Mouse (Mus musculus) gastrocnemius, postnatal 10 days (tissue): ENCODE results near the gene Arl4c. TPM values are rescaled to one million over a fixed set of nuclear protein-coding genes. Genes with fewer than 3 reads are reported as not detected.

ENCODE experiments used
- DNase-seq: peaks from one replicate; pipeline ENCODE4 v3.0.0; 2021; ENCODE audit warnings: mixed read lengths
- long read RNA-seq, 2 experiments: library from polyadenylated mRNA; stranded (forward); transcript quantifications; one replicate each; pipeline ENCODE4 v2.0.0; 2021
- total RNA-seq, 2 experiments: library from RNA; stranded (reverse); gene quantifications; 2 replicates each; pipeline ENCODE4 v1.2.3; 2021

The Arl4c gene
- 1 to 10 TPM; 4.4 to 6.3 TPM for total RNA-seq
- long read RNA-seq, experiment 1, partial matches to known transcripts = 0 of 4 reads
- long read RNA-seq, experiment 1, other reads (novel, unspliced or antisense) = 0 of 4 reads
- long read RNA-seq, experiment 2, partial matches to known transcripts = 0 of 4 reads
- long read RNA-seq, experiment 2, other reads (novel, unspliced or antisense) = 0 of 4 reads

- DNase-seq = peak; percentile 84
These were observed at the start of gene Arl4c for GRCm38 (mm10) chr1:88701870-88702661. Gene Arl4c (minus strand): TSS chr1:88702221.

- no peak for DNase-seq
These were observed 49.3 kb upstream of the Arl4c start for GRCm38 (mm10) chr1:88751332-88751731.

- DNase-seq = no peak
These were observed 48.6 kb upstream of the Arl4c start for GRCm38 (mm10) chr1:88750576-88750975.

DNA sequence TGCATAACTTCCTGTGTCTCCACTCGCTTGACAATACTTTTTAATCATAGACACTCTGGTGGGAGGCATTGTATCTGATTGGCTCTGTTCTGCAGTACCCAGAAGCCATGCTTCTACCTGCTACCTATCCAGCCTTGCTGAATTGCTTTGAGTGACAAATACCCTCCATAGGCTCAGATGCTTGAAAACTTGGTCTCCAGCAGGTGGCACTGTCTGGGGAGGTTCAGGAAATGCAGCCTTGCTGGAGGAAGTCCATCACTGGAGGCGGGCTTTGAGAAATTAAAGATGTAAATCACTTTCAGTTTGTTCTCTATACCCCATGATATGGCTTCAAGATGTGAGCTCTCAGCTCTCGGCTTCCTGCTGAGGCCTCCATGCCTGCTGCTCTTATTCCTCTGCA, 48.1 kb upstream of the Arl4c start:
- peak; percentile 30 for DNase-seq

DNA sequence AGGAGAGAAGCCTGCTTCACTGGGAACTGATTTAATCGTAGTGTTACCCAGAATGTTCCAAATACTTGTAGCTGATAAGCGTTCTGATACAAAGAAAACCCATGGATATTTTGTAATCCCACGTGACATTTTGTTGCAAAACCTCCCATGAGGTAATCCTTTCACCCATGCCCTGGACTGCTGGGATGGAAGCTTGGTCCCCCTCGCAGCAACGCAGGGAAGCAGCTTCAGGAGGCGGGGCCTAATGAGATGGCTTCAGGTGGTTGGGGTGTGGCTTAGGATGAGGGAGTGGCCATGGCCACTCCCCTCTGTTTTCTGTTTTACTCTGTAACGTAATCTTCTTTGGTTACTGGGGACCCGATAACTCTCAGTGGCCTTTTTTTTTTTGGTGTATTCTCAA, 47.1 kb upstream of the Arl4c start:
- DNase-seq = no peak

GRCm38 (mm10) chr1:88745256-88745655, 43.2 kb upstream of the Arl4c start:
- peak; percentile 63 for DNase-seq

DNA sequence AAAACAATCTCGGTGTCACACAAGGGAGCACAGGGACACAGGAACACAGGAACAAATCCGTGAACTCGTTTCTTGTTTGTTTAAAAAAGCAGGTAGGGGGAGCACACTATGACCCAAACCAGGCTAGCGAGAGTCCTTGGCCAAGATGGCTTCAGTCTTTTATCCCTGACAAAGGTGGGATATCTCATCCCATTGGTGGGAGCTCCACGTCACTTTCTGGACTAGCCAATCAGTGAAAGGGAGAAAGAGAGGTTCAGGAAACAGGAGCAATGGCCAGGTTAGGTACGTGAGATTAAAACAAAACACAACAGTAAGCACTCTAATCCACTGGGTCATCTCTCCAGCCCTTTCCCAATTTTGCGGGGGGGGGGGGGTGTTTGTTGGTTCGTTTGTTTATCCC, 42.2 kb upstream of the Arl4c start:
- DNase-seq = no peak

DNA sequence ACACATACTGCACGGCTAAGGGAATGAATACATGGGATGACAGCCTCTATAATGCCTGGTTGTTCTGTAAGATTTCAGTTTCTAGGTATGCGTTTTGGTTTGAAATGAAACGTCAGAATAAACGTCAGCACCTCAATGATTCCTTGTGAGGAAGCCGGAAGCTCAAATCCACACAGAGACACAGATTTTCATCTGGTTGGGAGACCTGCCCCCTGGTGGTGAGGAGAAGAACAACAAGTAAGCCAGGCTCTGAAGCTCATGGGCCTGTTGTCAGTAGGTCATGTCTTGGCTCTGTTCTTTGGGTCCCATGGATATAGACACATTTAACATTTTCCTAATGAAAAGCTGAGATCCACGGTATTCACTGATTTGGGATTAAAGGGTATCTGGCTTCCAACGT, 40.4 kb upstream of the Arl4c start:
- peak; percentile 53 for DNase-seq

GRCm38 (mm10) chr1:88739546-88739945, 37.5 kb upstream of the Arl4c start:
- DNase-seq = no peak

GRCm38 (mm10) chr1:88738931-88739330, 36.9 kb upstream of the Arl4c start:
- no peak for DNase-seq

DNA sequence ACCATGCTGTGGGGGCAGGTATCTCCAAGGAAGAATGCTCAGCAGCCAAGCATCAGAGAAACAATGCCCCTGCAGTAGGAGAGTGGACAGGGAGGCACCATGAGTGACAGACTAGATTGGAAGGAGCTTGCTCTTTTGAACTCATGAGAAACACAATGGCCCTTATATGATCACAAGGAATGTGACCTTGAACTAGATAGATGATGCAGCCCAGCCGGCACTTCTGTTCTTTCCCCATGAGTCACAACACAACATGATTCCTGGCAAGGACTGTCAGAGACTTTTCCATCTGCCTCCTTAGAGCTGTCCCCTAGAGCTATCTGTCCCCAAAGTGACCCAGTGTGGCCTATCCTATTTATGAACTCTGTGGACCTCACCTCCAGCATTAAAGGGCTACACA, 27.5 kb upstream of the Arl4c start:
- no peak for DNase-seq

DNA sequence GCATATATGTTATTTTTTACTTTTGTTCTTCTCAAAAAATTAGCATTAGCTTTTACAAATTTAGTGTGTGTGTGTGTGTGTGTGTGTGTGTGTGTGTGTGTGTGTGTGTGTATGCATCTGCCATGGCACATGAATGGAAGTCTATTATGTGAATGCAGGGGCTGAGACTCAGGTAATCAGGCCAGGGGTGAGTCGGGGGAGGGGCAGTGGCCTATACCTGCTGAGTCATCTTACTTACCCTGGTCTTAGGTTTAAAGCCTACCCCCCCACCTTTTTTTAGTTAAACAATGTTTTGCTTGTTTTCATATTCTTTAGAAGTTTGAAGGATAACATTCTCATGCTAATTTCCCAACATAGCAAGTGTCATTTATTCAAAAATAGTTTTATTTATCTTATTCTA, 25.3 kb upstream of the Arl4c start:
- DNase-seq = no peak

DNA sequence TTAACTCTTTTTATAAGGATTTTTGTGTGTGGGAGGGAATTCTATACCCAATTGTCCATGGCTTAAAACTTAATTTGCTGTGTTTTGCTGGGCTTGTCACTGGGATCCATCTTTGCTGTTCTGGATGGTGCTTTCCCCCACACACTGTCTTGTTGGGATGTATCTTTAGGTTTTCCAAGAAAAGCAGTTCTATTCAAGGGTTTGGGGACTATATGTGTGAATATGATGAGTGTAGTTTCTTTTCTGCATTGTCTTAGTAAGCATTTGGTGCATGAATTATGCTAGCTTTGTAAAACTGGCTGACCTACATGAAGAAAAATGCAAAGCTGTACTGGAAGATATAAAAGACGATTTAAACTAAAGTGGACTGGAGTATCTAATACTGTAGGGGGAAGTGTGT, 23.7 kb upstream of the Arl4c start:
- DNase-seq = no peak

- no peak for DNase-seq
These were observed 18.7 kb upstream of the Arl4c start for GRCm38 (mm10) chr1:88720626-88721229.

GRCm38 (mm10) chr1:88718563-88718962, 16.5 kb upstream of the Arl4c start:
- DNase-seq = no peak

DNA sequence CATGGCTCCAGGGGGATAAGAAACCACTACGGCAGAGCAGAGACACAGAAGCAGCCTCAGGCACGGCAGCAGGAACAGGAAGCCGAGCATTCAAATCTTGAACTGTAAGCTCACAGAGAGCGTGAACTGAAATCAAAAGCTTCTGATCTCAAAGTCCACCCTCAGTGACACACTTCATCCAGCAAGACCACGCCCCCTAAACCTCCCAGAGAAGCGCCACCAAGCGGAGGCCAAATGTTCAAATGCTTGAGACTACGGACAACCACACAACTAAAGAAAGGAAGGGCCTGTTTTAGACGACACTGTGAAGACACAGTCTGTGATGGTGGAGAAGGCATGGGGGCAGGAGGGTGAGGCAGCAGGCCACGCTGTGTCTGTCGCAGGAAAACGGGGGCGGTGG, 15.7 kb upstream of the Arl4c start:
- no peak for DNase-seq

DNA sequence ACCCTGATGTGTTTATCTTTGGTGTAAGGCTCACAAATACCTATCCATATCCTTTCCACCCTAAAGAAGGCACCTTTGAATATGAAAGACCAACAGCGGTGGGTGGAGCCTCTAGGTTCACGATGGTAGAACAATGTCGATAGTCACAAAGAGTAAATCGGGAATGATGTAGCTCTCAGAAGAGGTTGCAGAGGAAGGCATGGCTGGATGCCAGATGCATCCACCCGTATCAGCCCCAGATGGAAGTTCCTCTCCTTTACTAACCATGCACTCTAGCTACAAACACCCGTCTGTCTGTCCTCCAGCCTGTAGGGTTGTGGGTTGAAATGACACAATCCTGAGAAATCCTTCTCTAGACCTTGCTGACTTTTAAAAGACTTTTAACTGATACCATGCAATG, 10.0 kb upstream of the Arl4c start:
- no peak for DNase-seq

- DNase-seq = no peak
These were observed 6.8 kb upstream of the Arl4c start for GRCm38 (mm10) chr1:88708646-88709305.

- no peak for DNase-seq
These were observed 6.2 kb upstream of the Arl4c start for GRCm38 (mm10) chr1:88708191-88708590.

DNA sequence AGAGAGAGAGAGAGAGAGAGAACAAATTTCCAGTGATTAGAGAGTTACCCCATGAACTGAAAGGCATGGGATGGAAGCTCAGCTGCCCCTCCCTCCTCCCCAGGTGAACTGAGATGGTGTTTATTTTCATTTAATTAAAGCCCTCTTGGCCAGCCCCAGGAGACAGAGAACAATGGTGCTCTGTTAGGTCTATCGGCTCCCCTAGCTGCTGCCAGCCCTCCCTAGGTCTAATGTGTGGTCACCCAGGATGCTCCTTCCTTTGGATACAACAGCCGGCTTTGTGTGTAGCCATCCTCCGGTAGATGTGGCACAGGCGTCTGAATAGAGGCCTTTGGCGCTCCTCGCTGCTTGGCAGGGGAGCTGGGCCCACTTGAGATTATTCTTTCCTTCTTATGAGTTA, 5.5 kb upstream of the Arl4c start:
- no peak for DNase-seq

- DNase-seq = peak; percentile 91
These were observed 3.8 kb upstream of the Arl4c start for GRCm38 (mm10) chr1:88705799-88706198.

DNA sequence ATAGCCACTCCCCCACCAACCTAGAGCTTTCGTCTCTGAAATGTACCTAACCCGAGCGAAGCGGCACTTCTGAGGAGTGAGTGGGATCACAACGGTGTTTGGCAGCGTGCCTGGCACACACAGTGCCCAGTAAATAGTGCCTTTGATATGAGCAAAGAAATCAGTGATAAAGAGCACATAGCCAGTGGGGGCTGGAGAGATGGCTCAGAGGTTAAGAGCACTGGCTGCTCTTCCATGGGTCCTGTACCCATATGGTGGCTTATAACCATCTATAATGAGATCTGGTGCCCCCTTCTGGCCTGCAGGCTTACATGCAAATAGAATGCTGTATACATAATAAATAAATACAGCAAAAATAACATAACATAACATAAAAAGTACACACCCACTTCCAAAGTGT, 3.0 kb upstream of the Arl4c start:
- DNase-seq = peak; percentile 21
